Mouse (Mus musculus) lung, embryonic 15.5 days (tissue): ENCODE data around the gene Sac3d1. TPM values are rescaled to one million over a fixed set of nuclear protein-coding genes. Genes with fewer than 3 reads are reported as not detected.
A peak's percentile ranks its signal among the peaks of the same experiment; 100 is the strongest.

ENCODE experiments used
- ATAC-seq: fragments of 200-750 bp; cut with Nextera tagmentation; 2 replicates; pipeline ENCODE4 v1.8.0; 2017; ENCODE audit warnings: moderate number of reproducible peaks, borderline replicate concordance; ENCODE audit not compliant: low FRiP score, low TSS enrichment; ENCODE audit errors: extremely low read depth
- H3K27ac ChIP-seq: fragments of 300-500 bp; sonication (generic); 2 replicates; pipeline ENCODE4 v1.5.1; 2015; ENCODE audit warnings: moderate library complexity, mild to moderate bottlenecking, inconsistent platforms
- H3K27me3 ChIP-seq: fragments of 300-500 bp; sonication (generic); 2 replicates; pipeline ENCODE4 v1.6.1; 2015; ENCODE audit warnings: inconsistent platforms
- H3K36me3 ChIP-seq: fragments of 300-500 bp; sonication (generic); 2 replicates; pipeline ENCODE4 v1.6.1; 2015; ENCODE audit warnings: inconsistent platforms
- H3K4me1 ChIP-seq: fragments of 300-500 bp; sonication (generic); 2 replicates; pipeline ENCODE4 v1.6.1; 2015; ENCODE audit warnings: inconsistent platforms
- H3K4me2 ChIP-seq: fragments of 300-500 bp; sonication (generic); 2 replicates; pipeline ENCODE4 v1.6.1; 2015; ENCODE audit warnings: inconsistent platforms, mild to moderate bottlenecking, moderate library complexity
- H3K4me3 ChIP-seq: fragments of 300-500 bp; sonication (generic); 2 replicates; pipeline ENCODE4 v1.5.1; 2015; ENCODE audit warnings: mild to moderate bottlenecking, inconsistent platforms
- H3K9ac ChIP-seq: fragments of 300-500 bp; sonication (generic); 2 replicates; pipeline ENCODE4 v1.6.1; 2015; ENCODE audit warnings: inconsistent platforms
- H3K9me3 ChIP-seq: fragments of 300-500 bp; sonication (generic); 2 replicates; pipeline ENCODE4 v1.6.1; 2016; ENCODE audit warnings: inconsistent platforms
- WGBS: fragments of 180-500 bp; shearing (Covaris S2); methylation state at CpG from one replicate; pipeline ENCODE4 v1.1.7; 2015; 5-methylcytosine and 5-hydroxymethylcytosine counted together
- polyA plus RNA-seq: library from polyadenylated mRNA; unstranded; fragments of >200 nt; fragmentation: Nextera tagmentation; extraction: Ambion mirVana; gene quantifications from 2 replicates; pipeline ENCODE4 v1.2.1, GENCODE M21; 2015

Gene Sac3d1
- polyA plus RNA-seq, 1 experiment from 2014 or later = 48.6 TPM

DNA sequence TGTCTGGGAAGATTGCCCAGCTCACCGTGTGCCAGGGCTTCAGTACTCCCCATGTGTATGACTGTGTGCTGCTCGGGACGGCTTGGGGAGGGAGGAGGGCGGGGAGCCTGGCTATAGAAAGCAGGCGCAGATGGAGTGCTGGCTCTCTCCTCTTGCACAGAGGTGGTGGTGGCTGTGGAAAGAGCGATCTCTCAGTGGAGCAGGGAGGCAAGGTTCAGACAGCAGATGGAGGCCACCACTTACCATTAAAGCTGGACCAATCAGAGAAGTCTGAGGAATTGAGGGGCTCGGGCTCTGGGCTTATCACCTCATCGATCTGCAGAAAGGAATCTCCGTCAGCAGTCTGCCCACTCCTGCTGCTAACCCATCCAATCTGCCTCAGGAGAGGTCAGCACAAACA lies 36.3 kb downstream of the Sac3d1 start, which contains the start of gene Gm28374:
Gene Gm28374, minus strand, starts transcription at position 101 of the 400 bp plus-strand sequence.
- H3K27ac ChIP-seq = no peak within 1 kb of the TSS
- 79% methylated on average over 9 of the region's 9 CpGs for WGBS
- no peak within 1 kb of the TSS for H3K9ac ChIP-seq
- no peak within 1 kb of the TSS for H3K4me3 ChIP-seq
- H3K9me3 ChIP-seq = no peaks in the 10 kb centered on the region
- peaks cover 31% of the 10 kb centered on the region for H3K4me1 ChIP-seq
- no peak within 1 kb of the TSS for H3K4me2 ChIP-seq
- H3K36me3 ChIP-seq = peaks cover 38% of the 10 kb centered on the region
- ATAC-seq = no peak
- H3K27me3 ChIP-seq = no peaks in the 10 kb centered on the region

GRCm38 (mm10) chr19:6079983-6080480 lies 38.4 kb downstream of the Sac3d1 start, which contains the start of gene Tmem262:
TSS of gene Tmem262 (plus strand) at chr19:6080033.
- Histone ChIP-seq H3K36me3 (peaks cover 28% of the 10 kb centered on the region), H3K9ac (no peak within 1 kb of the TSS), H3K4me2 (no peak within 1 kb of the TSS), H3K4me3 (no peak within 1 kb of the TSS), H3K9me3 (no peaks in the 10 kb centered on the region), H3K27me3 (no peaks in the 10 kb centered on the region), H3K27ac (no peak within 1 kb of the TSS), H3K4me1 (peaks cover 26% of the 10 kb centered on the region)
- 88% methylated on average over 12 of the region's 12 CpGs for WGBS
- no peak for ATAC-seq

DNA sequence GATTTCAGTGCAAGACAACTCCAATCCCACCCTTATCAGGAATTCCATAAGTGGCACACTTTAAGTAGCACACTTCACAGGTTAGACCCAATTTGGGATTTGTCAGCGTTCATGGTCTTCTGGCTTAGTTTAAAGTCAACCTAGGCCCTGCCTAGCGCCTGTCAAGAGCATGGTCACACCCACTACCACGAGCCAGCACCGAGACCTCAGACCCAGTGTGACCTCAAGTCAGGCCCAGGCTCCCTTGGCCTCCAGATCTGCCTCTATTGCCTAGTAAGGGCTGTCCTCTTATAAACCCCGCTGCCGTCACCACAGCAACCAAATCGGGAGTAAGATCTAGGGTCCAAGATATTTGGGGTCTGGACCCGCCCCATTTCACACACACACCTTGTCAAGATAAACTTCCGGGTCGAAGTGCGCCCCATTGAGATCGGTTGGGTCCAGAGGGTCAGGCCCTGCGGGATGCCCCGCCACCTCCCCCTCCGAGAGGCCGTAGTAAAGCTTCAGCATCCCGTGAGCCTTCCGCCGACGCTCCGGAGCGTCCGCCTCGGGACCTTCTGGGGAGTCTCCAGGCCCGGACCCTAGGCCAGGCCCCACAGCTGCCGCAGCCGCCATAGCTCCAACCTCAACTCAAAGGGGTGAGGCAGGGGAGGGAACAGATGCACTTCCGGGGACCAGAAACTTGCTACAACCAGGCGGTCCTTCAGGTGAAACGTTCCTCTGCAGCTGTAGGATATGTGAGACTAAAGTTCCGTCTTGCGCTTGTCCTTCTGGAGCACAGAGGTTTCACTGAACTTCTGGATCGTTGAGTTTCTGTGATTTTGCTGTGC lies 41.7 kb downstream of the Sac3d1 start, which contains the start of gene Vps51:
Gene Vps51, minus strand, starts transcription at position 668 of the 830 bp plus-strand sequence.
- under 1% methylated on average over 33 of the region's 33 CpGs for WGBS
- H3K9ac ChIP-seq = peak within 1 kb of the TSS; percentile 79
- H3K4me1 ChIP-seq = peaks cover 16% of the 10 kb centered on the region
- H3K36me3 ChIP-seq = peaks cover 19% of the 10 kb centered on the region
- ATAC-seq = peak; percentile 81
- peak within 1 kb of the TSS; percentile 76 for H3K4me3 ChIP-seq
- H3K4me2 ChIP-seq = peak within 1 kb of the TSS; percentile 67
- peak within 1 kb of the TSS; percentile 87 for H3K27ac ChIP-seq
- no peaks in the 10 kb centered on the region for H3K27me3 ChIP-seq
- H3K9me3 ChIP-seq = no peaks in the 10 kb centered on the region

DNA sequence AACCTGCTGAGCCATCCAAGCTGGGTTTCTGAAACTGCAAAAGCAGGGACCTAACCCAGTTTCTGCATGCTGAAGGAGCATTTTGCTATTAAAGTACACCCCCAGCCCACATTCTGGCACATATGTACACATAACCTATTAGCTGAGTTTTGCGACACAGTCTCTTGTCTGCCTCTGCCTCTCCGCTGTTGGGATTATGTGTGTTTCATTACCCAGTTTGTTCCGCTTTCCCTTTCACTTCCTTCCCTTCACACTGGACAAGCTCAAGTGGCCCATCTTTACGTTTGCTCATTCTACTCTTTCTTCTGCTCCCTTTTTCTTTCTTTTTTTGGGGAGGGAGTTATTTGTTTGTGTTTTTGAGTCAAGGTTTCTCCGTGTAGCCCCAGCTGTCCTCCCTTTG lies 44.6 kb downstream of the Sac3d1 start:
- H3K4me1 ChIP-seq = peaks cover 16% of the 10 kb centered on the region
- no peaks in the 10 kb centered on the region for H3K9me3 ChIP-seq
- H3K4me3 ChIP-seq = no peak overlapping the region
- peaks cover 27% of the 10 kb centered on the region for H3K36me3 ChIP-seq
- no peaks in the 10 kb centered on the region for H3K27me3 ChIP-seq
- H3K27ac ChIP-seq = no peak overlapping the region
- no peak overlapping the region for H3K4me2 ChIP-seq
- H3K9ac ChIP-seq = no peak overlapping the region
- no peak for ATAC-seq
- WGBS = 90% methylated on average over 5 of the region's 5 CpGs

DNA sequence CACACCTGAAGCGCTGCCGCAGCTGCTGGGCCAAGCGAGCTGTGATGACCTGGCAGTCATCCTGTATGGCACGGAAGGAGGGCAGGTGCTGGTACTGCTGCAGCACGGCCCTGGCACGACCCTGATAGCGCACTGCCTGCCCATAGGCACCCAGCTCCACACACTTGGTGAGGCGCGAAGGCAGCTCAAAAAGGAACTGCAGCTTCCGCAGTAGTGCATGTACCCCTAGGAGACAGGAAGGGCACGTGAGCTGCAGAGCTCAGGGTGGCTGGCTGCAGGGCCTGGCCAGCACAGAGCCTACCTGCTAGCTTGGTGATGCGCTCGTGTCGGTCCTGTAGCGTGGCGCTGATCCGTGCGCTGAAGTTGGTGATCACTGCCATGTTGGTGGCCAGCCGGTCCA lies 47.2 kb downstream of the Sac3d1 start:
- peaks cover 24% of the 10 kb centered on the region for H3K4me1 ChIP-seq
- H3K27ac ChIP-seq = no peak overlapping the region
- H3K9me3 ChIP-seq = no peaks in the 10 kb centered on the region
- no peak overlapping the region for H3K4me2 ChIP-seq
- ATAC-seq = no peak
- 89% methylated on average over 19 of the region's 19 CpGs for WGBS
- peaks cover 29% of the 10 kb centered on the region for H3K36me3 ChIP-seq
- H3K9ac ChIP-seq = no peak overlapping the region
- no peaks in the 10 kb centered on the region for H3K27me3 ChIP-seq
- no peak overlapping the region for H3K4me3 ChIP-seq

- no peaks in the 10 kb centered on the region for H3K9me3 ChIP-seq
- no peak overlapping the region for H3K27ac ChIP-seq
- H3K36me3 ChIP-seq = peaks cover 29% of the 10 kb centered on the region
- H3K4me3 ChIP-seq = no peak overlapping the region
- 85% methylated on average over 31 of the region's 31 CpGs for WGBS
- no peak overlapping the region for H3K9ac ChIP-seq
- H3K4me1 ChIP-seq = peaks cover 20% of the 10 kb centered on the region
- H3K4me2 ChIP-seq = no peak overlapping the region
- ATAC-seq = no peak
- H3K27me3 ChIP-seq = no peaks in the 10 kb centered on the region
Observed at GRCm38 (mm10) chr19:6070571-6071250, 47.7 kb downstream of the Sac3d1 start.

DNA sequence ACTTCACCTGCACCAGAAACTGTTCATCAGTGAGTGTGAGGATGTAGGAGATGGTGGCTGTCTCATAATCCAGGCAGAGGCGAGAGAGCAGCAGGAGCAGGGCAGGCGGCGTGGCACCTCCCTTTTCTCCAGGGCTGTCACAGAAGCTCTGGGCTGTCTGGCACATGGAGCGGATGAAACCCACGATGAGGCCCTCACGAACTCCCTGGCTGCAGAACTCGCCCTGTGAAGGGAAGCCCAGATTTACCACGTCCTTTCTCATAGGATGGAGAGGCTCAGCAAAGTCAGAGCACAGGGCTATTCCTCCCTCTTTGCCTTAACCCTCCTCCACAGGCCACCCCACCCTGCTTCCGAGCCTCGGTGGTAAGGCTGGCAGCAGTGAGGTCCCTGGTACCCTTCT lies 48.6 kb downstream of the Sac3d1 start:
- Histone ChIP-seq H3K36me3 (peaks cover 29% of the 10 kb centered on the region), H3K9me3 (no peaks in the 10 kb centered on the region), H3K4me1 (peaks cover 20% of the 10 kb centered on the region), H3K4me2 (no peak overlapping the region), H3K4me3 (no peak overlapping the region), H3K27ac (no peak overlapping the region), H3K9ac (no peak overlapping the region), H3K27me3 (no peaks in the 10 kb centered on the region)
- no peak for ATAC-seq
- 87% methylated on average over 10 of the region's 10 CpGs for WGBS

DNA sequence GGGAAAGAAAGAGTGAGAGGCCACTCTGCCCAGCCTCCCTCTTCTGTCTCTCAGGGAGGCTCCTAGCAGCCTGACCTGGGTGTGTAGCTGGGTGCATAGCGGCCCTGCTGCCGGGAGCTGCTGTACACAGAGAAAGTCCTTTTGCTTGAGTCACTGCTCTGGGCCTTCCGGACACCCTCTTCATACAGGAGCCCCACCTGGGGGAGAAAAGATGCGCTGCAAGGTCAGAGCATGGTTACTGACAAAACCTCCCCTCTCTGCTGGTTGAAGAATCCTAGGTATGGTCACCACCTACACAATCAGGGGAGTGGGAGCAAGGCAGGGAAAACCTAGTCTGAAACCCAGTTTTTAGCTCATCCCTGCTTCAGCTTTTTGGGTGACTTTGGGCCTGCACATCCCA lies 49.5 kb downstream of the Sac3d1 start:
- no peaks in the 10 kb centered on the region for H3K9me3 ChIP-seq
- no peak overlapping the region for H3K4me3 ChIP-seq
- H3K4me1 ChIP-seq = peaks cover 20% of the 10 kb centered on the region
- H3K36me3 ChIP-seq = peaks cover 29% of the 10 kb centered on the region
- H3K4me2 ChIP-seq = no peak overlapping the region
- ATAC-seq = no peak
- no peak overlapping the region for H3K9ac ChIP-seq
- H3K27ac ChIP-seq = no peak overlapping the region
- 80% methylated on average over 4 of the region's 4 CpGs for WGBS
- H3K27me3 ChIP-seq = no peaks in the 10 kb centered on the region

DNA sequence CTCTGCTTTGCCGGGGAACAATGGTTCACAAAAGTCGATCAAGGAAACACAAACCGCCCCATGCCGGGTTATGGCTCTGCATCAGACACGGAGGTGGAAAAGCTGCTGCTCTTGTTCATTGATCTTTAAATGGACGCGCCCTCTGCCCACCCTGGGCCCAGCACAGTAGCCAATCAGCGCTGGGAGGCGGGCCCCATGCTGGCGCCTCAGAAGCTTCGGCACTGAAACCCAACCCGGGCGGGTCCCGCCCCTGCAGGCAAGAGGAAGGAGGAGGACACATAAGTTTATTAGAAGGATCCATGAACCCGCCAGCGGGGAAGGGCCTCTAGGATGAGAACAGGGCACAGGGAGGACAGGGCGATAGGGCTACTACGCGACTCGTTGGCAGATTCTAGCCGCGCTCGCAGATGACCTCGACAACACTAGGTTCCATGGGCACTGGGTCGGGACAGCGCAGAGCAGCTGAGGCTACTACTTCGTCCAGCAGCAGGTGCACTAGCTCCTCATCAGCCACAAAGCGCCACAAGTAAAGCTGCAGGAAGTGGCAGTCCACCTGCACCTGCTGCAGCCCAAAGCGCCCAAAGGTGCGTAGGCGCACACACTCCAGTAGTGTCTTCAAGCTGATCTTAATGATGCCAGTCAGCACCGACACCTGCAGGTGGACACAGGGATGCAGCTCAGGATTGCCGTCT lies 50.6 kb downstream of the Sac3d1 start, which contains the start of gene Tm7sf2:
Gene Tm7sf2, minus strand, starts transcription at position 650 of the 692 bp plus-strand sequence.
- peak within 1 kb of the TSS; percentile 96 for H3K4me2 ChIP-seq
- peak; percentile 92 for ATAC-seq
- peaks cover 29% of the 10 kb centered on the region for H3K36me3 ChIP-seq
- H3K27ac ChIP-seq = peak within 1 kb of the TSS; percentile 54
- peaks cover 22% of the 10 kb centered on the region for H3K4me1 ChIP-seq
- H3K9me3 ChIP-seq = no peaks in the 10 kb centered on the region
- peak within 1 kb of the TSS; percentile 50 for H3K4me3 ChIP-seq
- WGBS = 9% methylated on average over 33 of the region's 33 CpGs
- peak within 1 kb of the TSS; percentile 52 for H3K9ac ChIP-seq
- H3K27me3 ChIP-seq = no peaks in the 10 kb centered on the region

- Histone ChIP-seq H3K4me2 (peak overlapping the region; percentile 96), H3K4me3 (peak overlapping the region; percentile 50), H3K27me3 (no peaks in the 10 kb centered on the region), H3K9ac (peak overlapping the region; percentile 52), H3K27ac (peak overlapping the region; percentile 54), H3K4me1 (peaks cover 29% of the 10 kb centered on the region), H3K9me3 (no peaks in the 10 kb centered on the region), H3K36me3 (peaks cover 29% of the 10 kb centered on the region)
- under 1% methylated on average over 30 of the region's 30 CpGs for WGBS
- ATAC-seq = peak; percentile 36; the same call in 1 of the 2 replicates
Observed at GRCm38 (mm10) chr19:6067011-6067723, 51.3 kb downstream of the Sac3d1 start.

GRCm38 (mm10) chr19:6066571-6066970 lies 51.9 kb downstream of the Sac3d1 start:
- Histone ChIP-seq H3K27ac (peak overlapping the region; percentile 54; the same call in 1 of the 2 replicates), H3K27me3 (no peaks in the 10 kb centered on the region), H3K36me3 (peaks cover 29% of the 10 kb centered on the region), H3K4me3 (peak overlapping the region; percentile 50), H3K4me2 (peak overlapping the region; percentile 96), H3K9me3 (no peaks in the 10 kb centered on the region), H3K9ac (peak overlapping the region; percentile 52), H3K4me1 (peaks cover 34% of the 10 kb centered on the region)
- WGBS = 28% methylated on average over 5 of the region's 5 CpGs
- ATAC-seq = no peak
